Mouse (Mus musculus): ENCODE measurements at regions not wholly inside any gene's neighbourhood (a gene's known extent, or its start where the extent isn't known, plus 50 kb on each side); places are given as distances from the start of the nearest gene placed in this dataset.

- Histone ChIP-seq H3K4me2 (no peak overlapping the region), H3K4me3 (no peak overlapping the region), H3K36me3 (no peaks in the 10 kb centered on the region), H3K27ac (no peak overlapping the region), H3K27me3 (no peaks in the 10 kb centered on the region), H3K9me3 (replicated peaks) (no peaks in the 10 kb centered on the region), H3K9ac (no peak overlapping the region), H3K4me1 (replicated peaks) (no peaks in the 10 kb centered on the region)
- ATAC-seq (replicated peaks; ENCODE audit: insufficient number of reproducible peaks, insufficient read depth, low FRiP score, low read depth): no peak
- WGBS: 74% methylated on average over 6 of the region's 6 CpGs
Observed at GRCm38 (mm10) chr2:8562948-8563347, 1053.6 kb upstream of the Celf2 start.

- H3K9ac ChIP-seq: no peak overlapping the region
- no peaks in the 10 kb centered on the region for H3K36me3 ChIP-seq
- H3K4me2 ChIP-seq: no peak overlapping the region
- H3K27me3 ChIP-seq: no peaks in the 10 kb centered on the region
- H3K27ac ChIP-seq: no peak overlapping the region
- H3K9me3 ChIP-seq (replicated peaks): no peaks in the 10 kb centered on the region
- no peak for ATAC-seq (replicated peaks; ENCODE audit: insufficient number of reproducible peaks, insufficient read depth, low FRiP score, low read depth)
- no peak overlapping the region for H3K4me3 ChIP-seq
- H3K4me1 ChIP-seq (replicated peaks): no peaks in the 10 kb centered on the region
Observed at GRCm38 (mm10) chr2:8546116-8546515, 1036.8 kb upstream of the Celf2 start.

GRCm38 (mm10) chr2:8536842-8537241 is 1027.5 kb upstream of the Celf2 start:
- Histone ChIP-seq H3K4me2 (no peak overlapping the region), H3K27me3 (no peaks in the 10 kb centered on the region), H3K36me3 (no peaks in the 10 kb centered on the region), H3K9me3 (replicated peaks) (no peaks in the 10 kb centered on the region), H3K9ac (no peak overlapping the region), H3K4me1 (replicated peaks) (no peaks in the 10 kb centered on the region), H3K4me3 (no peak overlapping the region), H3K27ac (no peak overlapping the region)
- ATAC-seq (replicated peaks; ENCODE audit: insufficient number of reproducible peaks, insufficient read depth, low FRiP score, low read depth): no peak
- 5% methylated on average over 1 of the region's 1 CpGs for WGBS

- H3K9me3 ChIP-seq (replicated peaks): no peaks in the 10 kb centered on the region
- no peak overlapping the region for H3K4me2 ChIP-seq
- no peak for ATAC-seq (replicated peaks; ENCODE audit: insufficient number of reproducible peaks, insufficient read depth, low FRiP score, low read depth)
- no peak overlapping the region for H3K4me3 ChIP-seq
- 27% methylated on average over 1 of the region's 1 CpGs for WGBS
- H3K36me3 ChIP-seq: no peaks in the 10 kb centered on the region
- H3K27ac ChIP-seq: no peak overlapping the region
- H3K4me1 ChIP-seq (replicated peaks): no peaks in the 10 kb centered on the region
- H3K27me3 ChIP-seq: no peaks in the 10 kb centered on the region
- H3K9ac ChIP-seq: no peak overlapping the region
Observed at GRCm38 (mm10) chr2:8498466-8498865, 989.1 kb upstream of the Celf2 start.

GRCm38 (mm10) chr2:8477827-8478528 is 968.6 kb upstream of the Celf2 start:
- ATAC-seq (replicated peaks; ENCODE audit: insufficient number of reproducible peaks, insufficient read depth, low FRiP score, low read depth): no peak
- 66% methylated on average over 6 of the region's 6 CpGs for WGBS
- H3K4me1 ChIP-seq (replicated peaks): no peaks in the 10 kb centered on the region
- H3K9me3 ChIP-seq (replicated peaks): no peaks in the 10 kb centered on the region
- no peak overlapping the region for H3K4me2 ChIP-seq
- H3K4me3 ChIP-seq: no peak overlapping the region
- H3K27ac ChIP-seq: no peak overlapping the region
- H3K36me3 ChIP-seq: no peaks in the 10 kb centered on the region
- H3K9ac ChIP-seq: no peak overlapping the region
- no peaks in the 10 kb centered on the region for H3K27me3 ChIP-seq

GRCm38 (mm10) chr2:8470546-8470945 is 961.2 kb upstream of the Celf2 start:
- 81% methylated on average over 1 of the region's 1 CpGs for WGBS
- no peak overlapping the region for H3K4me2 ChIP-seq
- ATAC-seq (replicated peaks; ENCODE audit: insufficient number of reproducible peaks, insufficient read depth, low FRiP score, low read depth): no peak

GRCm38 (mm10) chr2:8468989-8469388 is 959.6 kb upstream of the Celf2 start:
- 39% methylated on average over 2 of the region's 2 CpGs for WGBS
- Histone ChIP-seq H3K27ac (no peak overlapping the region), H3K4me2 (no peak overlapping the region), H3K9me3 (replicated peaks) (no peaks in the 10 kb centered on the region), H3K9ac (no peak overlapping the region), H3K27me3 (no peaks in the 10 kb centered on the region), H3K4me1 (replicated peaks) (no peaks in the 10 kb centered on the region), H3K36me3 (no peaks in the 10 kb centered on the region), H3K4me3 (no peak overlapping the region)
- ATAC-seq (replicated peaks; ENCODE audit: insufficient number of reproducible peaks, insufficient read depth, low FRiP score, low read depth): no peak

More at GRCm38 (mm10) chr2:8470546-8470945, 961.2 kb upstream of the Celf2 start:
- Histone ChIP-seq H3K27me3 (no peaks in the 10 kb centered on the region), H3K27ac (no peak overlapping the region), H3K4me1 (replicated peaks) (no peaks in the 10 kb centered on the region), H3K9me3 (replicated peaks) (no peaks in the 10 kb centered on the region), H3K36me3 (no peaks in the 10 kb centered on the region), H3K4me3 (no peak overlapping the region), H3K9ac (no peak overlapping the region)

GRCm38 (mm10) chr2:8468351-8468750 is 959.0 kb upstream of the Celf2 start:
- Histone ChIP-seq H3K27ac (no peak overlapping the region), H3K4me1 (replicated peaks) (no peaks in the 10 kb centered on the region), H3K27me3 (no peaks in the 10 kb centered on the region), H3K9me3 (replicated peaks) (no peaks in the 10 kb centered on the region), H3K9ac (no peak overlapping the region), H3K36me3 (no peaks in the 10 kb centered on the region), H3K4me3 (no peak overlapping the region), H3K4me2 (no peak overlapping the region)
- ATAC-seq (replicated peaks; ENCODE audit: insufficient number of reproducible peaks, insufficient read depth, low FRiP score, low read depth): no peak

- Histone ChIP-seq H3K27me3 (no peaks in the 10 kb centered on the region), H3K36me3 (no peaks in the 10 kb centered on the region), H3K4me1 (replicated peaks) (no peaks in the 10 kb centered on the region), H3K27ac (no peak overlapping the region), H3K4me2 (no peak overlapping the region), H3K9ac (no peak overlapping the region), H3K4me3 (no peak overlapping the region), H3K9me3 (replicated peaks) (no peaks in the 10 kb centered on the region)
- WGBS: 67% methylated on average over 2 of the region's 2 CpGs
- no peak for ATAC-seq (replicated peaks; ENCODE audit: insufficient number of reproducible peaks, insufficient read depth, low FRiP score, low read depth)
Observed at GRCm38 (mm10) chr2:8467531-8468203, 958.3 kb upstream of the Celf2 start.

- H3K27me3 ChIP-seq: no peaks in the 10 kb centered on the region
- no peak for ATAC-seq (replicated peaks; ENCODE audit: insufficient number of reproducible peaks, insufficient read depth, low FRiP score, low read depth)
- no peak overlapping the region for H3K4me3 ChIP-seq
- no peaks in the 10 kb centered on the region for H3K36me3 ChIP-seq
- no peak overlapping the region for H3K27ac ChIP-seq
- WGBS: 81% methylated on average over 3 of the region's 3 CpGs
- no peaks in the 10 kb centered on the region for H3K4me1 ChIP-seq (replicated peaks)
- no peak overlapping the region for H3K9ac ChIP-seq
- no peaks in the 10 kb centered on the region for H3K9me3 ChIP-seq (replicated peaks)
- H3K4me2 ChIP-seq: no peak overlapping the region
Observed at GRCm38 (mm10) chr2:8452566-8453243, 943.3 kb upstream of the Celf2 start.

GRCm38 (mm10) chr2:8441230-8441629 is 931.9 kb upstream of the Celf2 start:
- no peaks in the 10 kb centered on the region for H3K4me1 ChIP-seq (replicated peaks)
- WGBS: 46% methylated on average over 1 of the region's 1 CpGs
- H3K4me3 ChIP-seq: no peak overlapping the region
- no peak for ATAC-seq (replicated peaks; ENCODE audit: insufficient number of reproducible peaks, insufficient read depth, low FRiP score, low read depth)
- H3K36me3 ChIP-seq: no peaks in the 10 kb centered on the region
- H3K27ac ChIP-seq: no peak overlapping the region
- H3K9me3 ChIP-seq (replicated peaks): no peaks in the 10 kb centered on the region
- no peak overlapping the region for H3K9ac ChIP-seq
- H3K27me3 ChIP-seq: no peaks in the 10 kb centered on the region
- H3K4me2 ChIP-seq: no peak overlapping the region

Measured in heart, embryonic 15.5 days (tissue).